Mouse (Mus musculus): ENCODE measurements around the gene Ren1.

Ren1 gene

DNA sequence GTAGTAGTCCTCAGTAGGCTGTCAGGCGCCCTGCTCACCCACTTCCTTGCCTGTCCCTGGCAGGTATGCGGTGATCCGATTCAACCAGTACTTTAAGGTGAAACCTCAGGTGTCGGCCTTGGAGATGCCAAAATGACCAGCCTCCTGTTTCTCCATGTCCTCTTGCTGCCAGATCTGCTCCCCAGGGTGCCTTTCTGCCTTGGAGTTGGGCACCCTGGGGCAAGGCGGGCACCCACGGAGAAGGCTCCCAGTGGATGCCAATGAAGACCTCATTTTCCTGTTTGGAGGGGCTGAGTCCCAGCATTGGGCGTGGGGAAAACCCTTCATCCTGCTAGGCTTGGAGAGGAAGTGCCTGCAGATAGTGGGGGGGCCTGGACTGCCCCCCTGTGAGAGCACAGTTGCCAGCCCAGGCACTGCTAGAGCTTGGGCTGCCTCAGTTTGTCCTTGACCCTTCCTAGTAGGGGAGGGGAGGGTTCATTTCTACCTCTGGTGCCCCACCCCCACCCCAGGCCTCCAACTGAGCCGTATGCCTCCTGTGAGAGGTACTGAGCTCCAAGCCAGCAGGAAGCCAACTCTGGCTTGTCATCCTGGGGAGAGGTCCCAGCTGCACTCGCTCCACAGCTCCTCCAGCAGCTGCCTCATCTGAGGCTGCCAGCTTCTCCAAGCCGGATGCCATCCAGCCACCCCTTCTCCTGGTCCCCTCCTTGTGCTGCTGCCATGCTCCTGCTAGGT lies 29.1 kb downstream of the Ren1 start:
- peak in 1 of 2 experiments; percentile 25 for DNase-seq

DNA sequence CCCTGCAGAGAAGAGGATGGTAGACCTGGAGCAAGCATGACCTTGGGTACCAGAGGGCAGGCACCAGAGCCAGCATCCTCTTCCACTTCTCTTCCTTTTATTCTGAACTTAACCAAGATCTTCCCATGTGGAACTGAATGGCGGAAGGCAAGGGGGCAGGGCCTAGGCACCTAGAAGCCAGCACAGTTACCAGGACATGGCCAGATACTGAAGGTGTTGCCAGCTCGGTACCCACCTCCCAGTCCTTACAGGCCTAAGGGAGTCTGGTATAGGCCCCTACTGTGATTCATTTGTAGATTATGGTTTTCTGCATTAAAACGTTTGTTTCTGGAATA lies 29.6 kb downstream of the Ren1 start:
- no peak for DNase-seq

DNA sequence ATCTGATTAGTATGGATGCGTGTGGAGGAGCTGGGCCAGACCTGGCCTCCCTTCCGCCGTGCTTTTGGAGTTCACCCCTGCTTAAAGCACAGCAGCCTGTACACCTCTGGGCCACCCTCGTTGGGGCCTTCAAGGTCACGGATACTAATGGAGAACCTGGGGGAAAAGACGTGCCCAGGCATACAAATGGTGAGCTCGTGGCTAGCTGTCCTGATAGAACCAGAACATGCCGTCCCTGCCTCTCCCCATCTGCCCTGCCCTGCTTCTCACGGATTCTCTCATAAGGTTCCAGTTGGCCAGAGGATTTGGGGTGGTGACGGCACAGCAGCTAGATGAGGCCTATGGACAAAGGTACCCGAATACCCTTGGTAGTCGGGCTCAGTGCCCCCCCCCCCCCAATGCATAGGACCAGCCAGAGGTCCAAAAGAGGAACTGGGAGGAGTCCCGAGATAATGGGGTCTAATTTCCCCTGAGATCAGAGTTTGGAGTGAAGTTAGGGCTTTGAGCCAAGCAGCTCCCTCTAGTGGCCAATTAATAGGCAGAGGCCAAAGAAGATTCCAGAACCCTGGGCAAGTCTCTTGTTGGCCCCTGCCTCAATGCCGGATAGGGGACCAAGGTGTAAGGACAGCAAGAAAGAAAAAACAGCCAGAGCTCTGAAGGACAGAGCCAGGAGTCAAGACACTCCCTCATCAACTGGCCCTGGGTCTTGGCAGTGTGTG lies 30.2 kb downstream of the Ren1 start:
- peak; percentile 64 to 69 for DNase-seq

DNA sequence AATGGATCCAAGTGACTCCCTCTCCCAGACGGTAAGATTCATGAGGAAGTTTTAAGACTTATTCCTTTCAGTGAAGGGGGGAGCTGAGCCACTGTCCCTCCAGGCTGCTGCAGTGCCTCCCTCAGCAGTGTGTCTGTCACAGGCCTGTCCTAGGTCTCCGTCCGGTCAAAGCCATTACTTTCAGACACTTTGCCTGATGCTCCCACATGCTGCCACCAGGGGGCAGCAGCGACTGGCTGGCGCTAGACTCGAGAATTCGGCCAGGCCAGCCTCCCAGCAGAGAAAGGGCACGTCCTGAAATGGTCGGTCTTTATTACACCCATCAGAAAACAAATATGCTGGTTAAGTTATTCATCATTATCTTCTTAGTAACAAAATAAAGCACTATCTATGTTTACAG lies 31.7 kb downstream of the Ren1 start:
- peak; percentile 53 to 75 for DNase-seq

DNA sequence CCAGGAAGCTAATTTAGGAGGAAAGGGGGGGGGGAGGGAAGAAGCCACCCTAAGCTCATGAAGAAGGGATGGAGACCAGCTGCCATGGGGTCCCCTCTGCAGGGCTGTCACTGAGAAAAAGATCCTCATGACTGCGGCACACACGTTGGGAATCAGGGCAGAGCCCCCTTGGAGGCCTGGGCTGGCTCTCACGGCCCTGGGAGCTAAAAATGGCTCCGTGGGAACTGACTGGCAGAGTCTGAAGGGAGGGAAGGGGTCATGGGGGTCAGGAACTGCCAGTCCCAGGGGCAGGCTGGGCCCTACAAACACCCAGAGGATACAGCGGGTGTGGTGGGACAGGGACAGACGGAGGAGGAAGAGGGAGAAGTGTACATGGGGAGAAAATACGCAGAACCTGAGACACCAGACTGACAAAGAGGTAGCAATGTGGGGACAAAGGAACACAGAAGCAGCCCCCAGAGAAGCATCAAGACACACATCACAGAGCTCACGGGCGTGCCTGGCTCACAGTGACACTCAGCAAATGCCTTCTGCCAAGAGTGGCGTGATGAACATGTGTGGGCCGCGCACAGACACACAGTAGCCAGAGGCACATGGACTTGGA lies 32.3 kb downstream of the Ren1 start:
- DNase-seq = peak in 1 of 2 experiments; percentile 18

DNA sequence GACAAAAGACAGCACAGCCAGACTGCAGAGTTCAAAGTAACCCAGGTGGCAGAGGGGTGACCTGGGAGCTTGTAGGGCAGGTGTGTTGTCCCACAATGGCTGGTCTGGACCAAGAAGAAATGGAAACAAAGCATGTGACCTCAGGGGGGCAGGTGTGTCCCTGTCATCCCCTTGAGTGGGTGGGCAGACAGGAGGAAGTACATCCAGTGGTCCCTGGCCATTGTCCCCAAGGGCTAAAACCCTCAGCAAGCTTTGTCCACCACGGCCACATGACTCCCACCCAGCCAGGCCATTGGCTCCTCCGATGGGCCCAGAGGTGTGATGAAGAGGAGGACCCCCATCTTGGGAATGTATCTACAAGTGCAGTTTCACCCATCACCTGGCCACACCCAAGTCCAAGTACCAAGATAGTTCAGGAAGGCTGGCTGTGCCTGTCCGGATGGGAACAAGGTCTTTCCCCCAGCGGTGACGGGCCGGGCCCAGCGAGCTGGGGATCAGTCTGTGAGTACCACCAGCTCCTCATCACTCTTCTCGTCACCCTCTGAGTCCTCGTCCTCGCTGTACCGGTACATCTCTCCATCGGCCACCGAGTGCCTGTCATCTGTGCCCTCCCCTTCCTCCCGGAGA lies 33.0 kb downstream of the Ren1 start:
- no peak for DNase-seq

DNA sequence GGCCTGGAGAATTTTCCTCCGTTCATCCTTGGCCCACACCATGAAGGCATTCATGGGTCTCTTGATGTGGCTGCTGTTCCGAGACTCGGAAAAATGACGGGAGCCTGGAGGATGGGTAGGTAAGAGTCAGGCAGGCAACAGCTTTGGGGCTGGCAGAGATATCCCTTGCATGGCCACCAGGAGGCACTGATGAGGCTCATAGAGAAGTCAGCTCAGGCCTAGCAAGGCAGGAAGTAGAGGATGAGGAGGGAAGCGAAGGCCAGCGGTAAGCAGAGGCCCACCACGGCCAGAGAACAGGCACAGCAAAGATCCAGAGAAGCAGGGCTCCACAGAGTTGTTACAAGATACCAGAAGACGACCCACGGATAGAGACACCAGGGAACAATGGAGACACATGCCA lies 35.2 kb downstream of the Ren1 start:
- DNase-seq = peak; percentile 74 to 89

DNA sequence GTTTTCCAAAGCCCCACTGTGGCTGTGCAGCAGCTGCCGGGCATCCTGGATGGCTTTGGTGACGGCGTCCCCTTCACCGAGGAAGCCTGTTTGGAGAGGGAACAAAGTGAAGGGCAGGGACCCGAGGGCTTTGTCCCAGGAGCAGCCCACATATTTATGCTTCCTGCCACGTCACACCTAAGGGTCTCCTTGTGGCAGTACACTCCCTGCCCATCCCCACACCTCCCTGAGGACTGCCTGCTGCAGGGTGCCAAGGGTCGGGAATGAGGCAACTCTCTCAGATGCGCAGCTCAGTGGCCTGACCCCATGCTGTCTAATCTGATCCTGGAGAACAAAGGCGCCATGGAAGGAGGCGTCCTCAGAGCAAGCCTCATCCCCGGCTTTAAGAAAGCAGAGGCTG lies 35.9 kb downstream of the Ren1 start:
- DNase-seq = no peak

DNA sequence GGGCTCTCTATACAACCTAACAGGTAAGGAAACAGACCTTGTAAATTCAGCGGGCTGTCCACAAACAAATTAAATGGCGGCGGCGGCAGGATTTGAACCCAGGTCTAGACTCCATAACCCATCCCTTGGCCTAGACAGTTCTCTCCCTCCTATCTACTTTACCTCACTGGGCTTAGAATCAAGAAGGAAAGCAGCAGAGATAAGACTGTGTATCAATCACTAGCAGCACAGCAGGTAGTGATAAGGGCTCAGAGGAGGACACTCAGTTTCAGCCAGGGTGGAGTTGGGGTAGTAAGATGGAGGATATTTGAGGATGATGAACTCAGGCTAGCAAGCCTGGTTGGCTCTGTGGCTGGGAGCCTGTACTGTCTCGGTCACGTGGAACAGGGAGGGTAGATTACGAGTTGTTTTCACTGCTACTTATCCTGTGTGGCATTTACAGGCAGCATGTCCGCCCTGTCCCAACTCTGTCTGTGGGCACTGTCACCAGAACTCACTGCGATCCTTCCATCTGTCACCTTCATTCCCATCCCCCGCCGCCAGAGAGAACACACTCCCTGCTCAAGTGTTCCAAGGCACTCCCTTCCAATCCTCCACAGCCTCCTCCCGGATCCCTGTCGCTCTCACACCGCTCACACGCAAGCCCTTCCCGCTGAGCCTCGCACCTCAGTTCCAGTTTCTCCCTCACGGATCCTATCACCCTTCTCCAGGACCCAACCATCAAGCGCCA lies 37.4 kb downstream of the Ren1 start:
- DNase-seq = no peak

DNA sequence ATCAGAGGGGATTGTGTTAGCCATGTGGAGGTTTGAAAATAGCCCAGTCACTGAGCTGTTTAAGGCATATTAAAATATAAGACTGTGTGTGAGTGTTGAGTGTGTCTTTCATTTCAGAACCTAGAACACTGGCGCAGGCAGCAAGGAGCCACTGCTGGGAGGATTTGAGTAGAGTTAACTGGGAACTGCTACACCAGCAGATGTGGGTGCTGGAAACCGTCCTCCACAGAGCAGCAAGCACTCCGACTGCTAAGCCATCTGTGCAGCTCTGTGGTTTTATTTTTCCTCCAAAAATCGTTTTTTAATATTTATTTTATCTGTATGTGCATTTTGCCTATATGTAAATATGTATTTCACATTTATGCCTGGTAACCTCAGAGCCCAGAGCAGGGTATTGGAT lies 44.4 kb downstream of the Ren1 start:
- no peak for DNase-seq

DNA sequence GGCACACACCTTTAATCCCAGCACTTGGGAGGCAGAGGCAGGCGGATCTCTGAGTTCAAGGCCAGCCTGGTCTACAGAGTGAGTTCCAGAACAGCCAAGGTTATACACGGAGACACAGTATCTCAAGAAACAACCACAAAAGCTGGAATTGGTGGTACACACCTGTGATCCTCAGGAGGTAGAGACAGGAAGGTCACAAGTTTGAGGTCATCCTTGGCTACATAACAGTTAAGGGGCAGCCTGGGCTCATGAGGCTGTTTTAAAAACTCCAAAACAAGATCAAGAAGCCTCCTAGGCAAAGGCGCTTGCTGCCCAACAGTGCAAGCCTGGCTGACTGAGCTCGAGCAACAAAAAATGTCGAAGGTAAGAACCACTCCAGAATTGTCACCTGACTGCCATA lies 46.4 kb downstream of the Ren1 start:
- no peak for DNase-seq

DNA sequence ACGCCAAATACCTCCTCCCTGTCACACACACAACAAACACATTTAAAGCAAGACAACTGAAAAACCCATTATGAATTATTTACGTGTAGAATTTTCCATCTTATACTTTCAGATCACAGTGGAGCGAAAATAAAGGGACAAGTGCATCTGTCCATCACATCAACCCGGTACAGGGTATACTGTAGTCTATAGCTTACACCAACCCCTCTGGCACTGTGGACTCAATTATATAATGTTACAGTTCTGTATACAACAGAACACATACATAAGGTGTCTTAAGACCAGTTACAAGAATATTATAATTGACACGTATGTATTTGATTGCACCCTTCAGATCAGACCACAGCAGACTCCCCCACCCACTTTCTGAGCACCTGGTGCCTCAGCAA lies 46.8 kb downstream of the Ren1 start:
- no peak for DNase-seq

DNA sequence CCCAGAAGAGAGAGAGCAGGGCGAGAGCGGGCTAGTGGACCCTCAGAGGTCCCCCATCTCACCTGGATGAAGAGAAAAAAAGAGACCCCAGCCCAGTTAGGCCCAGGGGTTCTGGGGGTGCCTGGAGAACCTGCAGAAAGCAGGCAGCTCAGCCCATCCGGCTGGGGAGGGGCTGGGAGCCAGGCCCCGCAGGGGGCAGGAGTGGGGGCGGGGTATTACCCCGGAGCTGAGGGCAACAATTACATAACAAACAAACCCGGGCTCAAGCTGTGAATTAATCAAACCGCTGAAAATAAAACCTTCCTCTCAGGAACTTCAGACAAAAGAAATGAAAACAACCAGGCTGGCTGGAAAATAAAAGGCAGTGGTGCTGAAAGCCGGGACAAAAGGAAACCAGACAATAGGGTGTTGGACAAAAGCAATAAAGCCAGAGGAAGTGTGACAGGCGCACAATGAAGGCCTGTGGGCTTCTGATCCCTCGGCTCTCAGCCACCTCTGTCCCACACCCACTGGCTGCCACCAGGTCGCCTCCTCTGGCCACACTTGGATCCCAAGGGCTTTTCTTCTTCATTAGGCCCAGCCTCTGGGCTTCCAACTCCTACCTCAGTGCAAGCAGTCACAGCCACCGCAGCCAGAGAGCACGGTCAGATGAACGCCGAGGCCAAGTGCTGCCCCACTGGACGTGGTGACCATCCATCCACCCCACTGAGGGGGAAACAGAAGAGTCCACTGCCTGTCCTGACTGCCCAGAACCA lies 47.4 kb downstream of the Ren1 start:
- peak; percentile 58 to 73 for DNase-seq

DNA sequence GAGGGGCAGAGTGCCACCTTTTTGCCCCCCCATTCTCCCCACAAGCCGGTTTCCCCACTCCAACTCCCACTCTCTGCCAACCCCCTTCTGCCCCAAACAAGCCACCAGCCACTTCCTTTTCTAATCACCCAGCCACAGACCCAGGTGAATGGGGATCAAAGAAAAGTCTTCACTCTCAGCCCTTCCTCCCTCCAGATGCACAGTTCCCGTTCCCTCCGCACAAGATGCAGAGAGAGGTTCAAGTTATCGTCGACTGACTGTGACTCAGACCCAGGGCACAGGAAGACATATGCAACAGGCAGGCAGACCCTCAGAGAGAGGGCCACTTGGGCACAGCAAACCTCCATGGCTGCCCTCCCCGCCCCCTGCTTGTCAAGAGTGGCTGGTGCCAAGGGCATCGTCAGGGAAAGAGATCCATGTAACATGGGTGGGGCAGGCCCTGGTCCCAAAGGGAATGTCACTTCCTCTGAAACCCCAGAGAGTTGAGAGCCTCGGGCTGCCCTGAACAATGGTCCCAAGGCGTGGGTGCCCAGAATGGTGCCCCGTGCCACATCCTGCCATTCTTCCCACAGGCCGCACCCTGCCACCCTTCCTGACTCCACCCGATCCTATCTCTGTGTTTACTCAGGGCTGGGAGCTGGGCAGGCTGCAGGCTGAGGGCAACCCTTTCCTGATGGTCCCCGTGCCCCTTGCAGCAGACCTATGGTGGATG lies 49.9 kb downstream of the Ren1 start:
- peak; percentile 43 to 49 for DNase-seq

DNA sequence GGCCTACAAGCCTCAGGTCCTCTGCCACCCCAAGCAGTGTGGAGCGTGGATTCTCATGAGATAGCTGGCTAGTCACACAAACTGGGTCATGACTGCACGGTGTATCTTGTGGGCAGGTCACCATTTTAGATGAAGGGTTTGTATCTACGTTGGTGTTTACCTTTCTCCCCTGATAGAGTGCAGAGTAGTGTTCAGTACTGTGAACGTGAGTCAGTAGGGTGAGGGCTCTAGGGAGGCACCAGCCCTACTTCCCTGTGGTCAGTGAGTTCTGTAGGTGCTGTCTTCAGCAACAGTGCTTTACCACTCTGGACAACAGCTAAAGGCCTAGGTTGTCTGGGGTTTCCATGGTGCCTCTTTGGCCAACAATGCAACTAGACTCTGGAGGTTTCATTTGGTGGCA lies 53.7 kb downstream of the Ren1 start:
- DNase-seq = no peak

DNA sequence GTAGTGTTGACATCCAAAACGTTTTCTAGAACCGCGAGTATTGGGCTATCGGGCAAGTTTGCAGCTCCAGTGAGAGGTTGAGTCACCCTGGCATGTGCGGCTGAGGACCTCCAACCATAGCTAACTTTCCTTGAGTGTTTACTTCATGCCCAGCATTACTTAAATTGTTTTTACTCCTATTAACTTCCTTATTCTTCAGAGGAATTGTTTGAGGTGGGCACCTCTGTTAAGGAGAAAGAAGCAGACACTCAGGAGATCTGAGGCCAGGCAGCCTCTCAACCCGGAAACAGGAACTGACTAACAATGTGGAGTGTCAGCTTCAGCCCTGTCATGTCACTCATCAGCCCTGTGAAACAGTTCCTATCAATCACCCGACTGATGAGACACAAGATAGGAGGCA lies 56.3 kb downstream of the Ren1 start:
- DNase-seq = no peak

DNA sequence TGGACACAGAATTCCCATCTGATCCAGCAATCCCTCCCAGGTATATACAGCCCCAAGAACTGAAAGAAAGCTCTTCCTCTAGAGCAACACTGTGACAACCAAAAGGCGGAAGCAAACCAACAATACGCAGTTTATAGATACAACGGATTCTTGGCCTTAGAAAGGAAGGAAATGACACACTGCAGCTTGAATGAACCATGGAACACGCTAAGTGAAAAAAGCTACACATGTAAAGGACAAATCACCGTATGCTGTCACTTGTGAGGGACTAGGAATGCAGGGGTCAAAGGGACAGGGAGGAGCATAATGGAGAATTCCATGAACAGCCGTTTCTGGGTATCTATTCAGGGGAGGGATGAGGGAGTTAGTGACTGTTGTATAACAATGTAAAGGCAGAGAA lies 57.1 kb downstream of the Ren1 start:
- peak in 1 of 2 experiments; percentile 64 for DNase-seq

DNA sequence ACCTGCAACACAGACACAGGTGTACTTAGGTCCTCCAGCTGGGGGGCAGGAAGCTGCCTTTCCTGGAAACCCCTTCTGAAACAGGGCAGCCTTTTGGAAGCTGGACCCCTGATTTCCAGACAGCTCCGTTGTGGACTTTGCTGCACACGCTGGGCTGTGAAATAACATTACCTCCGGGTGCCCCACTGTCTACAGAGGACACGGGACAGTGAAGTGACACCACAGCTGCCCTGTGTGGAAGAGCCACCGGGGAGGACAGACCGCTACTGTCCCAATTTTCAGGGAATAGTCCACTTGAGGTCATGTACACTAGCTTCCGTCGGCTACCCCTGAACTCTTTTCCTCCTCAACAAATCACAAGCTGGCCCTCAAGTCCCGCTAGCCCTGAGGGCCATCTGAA lies 58.0 kb downstream of the Ren1 start:
- no peak for DNase-seq

DNA sequence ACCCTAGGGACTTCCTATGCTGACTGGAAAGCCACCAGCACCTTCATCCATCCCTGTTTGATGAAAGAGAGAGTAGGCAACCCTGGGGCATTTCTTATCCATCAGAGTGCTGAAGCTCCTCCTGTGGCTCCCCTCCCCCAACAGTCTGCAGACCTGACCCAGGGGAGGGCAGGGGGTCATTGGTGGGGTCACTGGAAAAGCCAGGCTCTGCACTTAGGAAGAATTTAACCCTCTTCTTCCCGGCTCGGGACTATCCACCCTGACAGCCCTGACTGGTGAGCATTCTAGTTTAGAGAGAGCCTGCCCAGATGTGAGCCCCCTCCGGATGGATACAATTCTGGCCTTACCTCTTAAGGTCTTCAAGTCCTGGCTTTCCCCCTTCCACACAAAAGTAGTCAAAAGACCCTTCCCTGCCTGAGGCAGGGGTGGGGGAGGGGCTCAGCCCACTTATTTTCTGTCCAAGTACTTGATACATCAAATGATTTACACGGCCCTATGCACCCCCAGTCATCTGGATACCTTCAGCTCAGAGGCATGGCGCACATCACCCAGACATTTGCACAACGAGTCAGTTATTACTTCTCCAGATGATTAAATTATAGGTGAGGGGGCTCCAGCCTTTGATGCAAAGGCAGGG lies 58.7 kb downstream of the Ren1 start:
- no peak for DNase-seq

DNA sequence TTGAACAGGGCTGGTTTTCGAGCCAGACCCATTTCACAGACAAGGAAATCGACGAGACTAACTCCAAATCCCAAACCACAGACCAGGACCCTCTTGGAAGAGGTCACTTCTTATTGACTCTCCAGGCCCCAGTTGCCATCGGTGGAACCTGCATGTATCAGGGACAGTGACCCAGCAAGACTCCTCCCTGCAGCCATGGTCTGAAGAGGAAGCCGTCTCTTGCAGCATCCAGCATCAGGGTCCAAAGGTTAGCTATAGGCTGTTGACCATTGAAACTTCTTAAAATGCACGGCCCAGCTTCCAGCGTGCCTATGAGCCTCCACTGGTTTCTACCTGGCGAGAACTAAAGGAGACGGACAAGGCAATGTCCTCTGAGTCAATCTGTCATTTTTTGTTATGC lies 59.5 kb downstream of the Ren1 start:
- peak; percentile 46 to 64 for DNase-seq

Measured in kidney, postnatal 36 days (tissue).